Comparison of ENCODE assay signal across 26 mouse cellular contexts in the genomic region with DNA sequence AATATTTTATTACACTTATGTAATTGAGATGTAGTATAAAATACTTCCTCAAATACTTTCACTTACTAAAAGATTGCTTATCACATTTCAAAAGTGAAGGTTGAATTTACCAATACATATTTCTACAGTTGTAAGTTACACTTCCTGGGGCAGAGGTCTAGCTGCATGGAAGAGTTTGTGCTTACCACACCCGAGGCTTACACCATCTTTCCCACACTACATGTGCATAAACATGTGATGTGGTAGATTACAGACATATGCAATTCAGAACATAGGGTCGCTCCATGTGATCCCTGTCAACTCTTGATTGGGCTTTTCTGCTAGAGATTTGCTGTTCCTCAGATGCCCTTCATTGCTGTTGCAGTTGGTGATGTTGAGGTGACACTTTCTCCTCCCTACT.
A peak's percentile ranks its signal among the peaks of the same experiment; 100 is the strongest.
DNase-seq lines count a peak whose midpoint lies in the region; ATAC-seq and TF ChIP-seq lines count a peak whose summit lies in the region.
"Had no signal": no experiment of that assay in that cellular context is flagged by ENCODE, and none has a peak within 500 bp of the region (broad histone marks: within the 10 kb centered on the region; RNA-seq: fewer than 3 reads in every experiment).

No protein-coding gene starts in this region.

- H3K9me3 ChIP-seq in MEL (replicated peaks; ENCODE audit: insufficient read depth, low read length), result no peaks in the 10 kb centered on the region
- H3K9me3 ChIP-seq: embryonic facial prominence, embryonic 13.5 days; embryonic facial prominence, embryonic 15.5 days; forebrain, embryonic 12.5 days; G1E had no signal

- H3K9ac ChIP-seq in MEL (ENCODE audit: control insufficient read depth, low read depth, low read length, poor library complexity, severe bottlenecking), result no peak overlapping the region
- H3K9ac ChIP-seq: embryonic facial prominence, embryonic 13.5 days; embryonic facial prominence, embryonic 15.5 days; forebrain, embryonic 12.5 days had no signal

- no peaks in the 10 kb centered on the region for H3K36me3 ChIP-seq in MEL (ENCODE audit: control insufficient read depth in 1 of 2, insufficient read depth in 2 of 2, low read length in 2 of 2)
- H3K36me3 ChIP-seq: embryonic facial prominence, embryonic 13.5 days; embryonic facial prominence, embryonic 15.5 days; forebrain, embryonic 12.5 days had no signal

- H3K4me3 ChIP-seq in MEL (ENCODE audit: control insufficient read depth in 1 of 2, insufficient read depth in 1 of 2, low read depth in 2 of 2, low read length in 2 of 2), result no peak overlapping the region
- H3K4me3 ChIP-seq: embryonic facial prominence, embryonic 13.5 days; embryonic facial prominence, embryonic 15.5 days; erythroblast, embryonic 14.5 days; forebrain, embryonic 10.5 days; forebrain, embryonic 12.5 days had no signal

- no peaks in the 10 kb centered on the region for H3K27me3 ChIP-seq in MEL (ENCODE audit: control insufficient read depth in 1 of 2, insufficient read depth in 2 of 2, low read length in 2 of 2)
- H3K27me3 ChIP-seq: CH12.LX; embryonic facial prominence, embryonic 13.5 days; embryonic facial prominence, embryonic 15.5 days; forebrain, embryonic 12.5 days had no signal

- H3K27ac ChIP-seq in MEL (ENCODE audit: control insufficient read depth, low read depth, low read length), result no peak overlapping the region
- H3K27ac ChIP-seq: embryonic facial prominence, embryonic 13.5 days; embryonic facial prominence, embryonic 15.5 days; forebrain, embryonic 10.5 days; forebrain, embryonic 12.5 days had no signal

- TF ChIP-seq CTCF in MEL (IDR thresholded peaks at IDR 0.05 in 2 of 3, conservative IDR thresholded peaks at IDR 0.05 in 1 of 3; ENCODE audit: control insufficient read depth in 1 of 3, insufficient read depth in 1 of 3, low read depth in 2 of 3, low read length in 3 of 3, poor library complexity in 1 of 3, severe bottlenecking in 1 of 3), result no peak

- intact Hi-C loops in heart, postnatal 14 days (cut with DNase I), result no loop called here

- TF ChIP-seq EP300 in MEL (IDR thresholded peaks at IDR 0.05; ENCODE audit: low read depth in 1 of 2, low read length in 2 of 2), result no peak

- peak; percentile 24 for DNase-seq in MEL (ENCODE audit: low read depth, low spot score)
- DNase-seq in layer of hippocampus, postnatal 36 days, result no peak
- DNase-seq in ovary, postnatal 36 days (ENCODE audit: low spot score), result no peak
- DNase-seq in heart, postnatal 14 days, result no peak
- DNase-seq: adrenal gland, adult 2 months; adrenal gland, postnatal 10 days; adrenal gland, postnatal 25 days; B cell, adult 2 months; cerebellum, adult 11 months; cerebellum, adult 18-20 months; cerebellum, adult 8-10 months; cerebellum, adult 9-11 months; cerebellum, postnatal 14 days; cerebellum, postnatal 36 days; embryo, embryonic 11 days had no signal

- ATAC-seq in megakaryocyte, adult 5-6 weeks (ENCODE audit: poor library complexity, severe bottlenecking), result peak; percentile 85
- ATAC-seq: CD4-positive, CD25-positive, alpha-beta regulatory T cell, adult 4 months; forebrain, embryonic 14.5 days; forebrain, embryonic 16.5 days had no signal

- no peak for TF ChIP-seq POLR2A in MEL (IDR thresholded peaks at IDR 0.05; ENCODE audit: control insufficient read depth in 1 of 2, insufficient read depth in 1 of 2, low read depth in 1 of 2, low read length in 2 of 2, poor library complexity in 1 of 2)

- H3K79me2 ChIP-seq in MEL (ENCODE audit: control insufficient read depth, insufficient read depth, low read length, poor library complexity), result no peaks in the 10 kb centered on the region

- no peak for TF ChIP-seq RAD21 in MEL (IDR thresholded peaks at IDR 0.05; ENCODE audit: low read depth, low read length)

- H3K4me1 ChIP-seq in MEL (ENCODE audit: control insufficient read depth in 1 of 2, insufficient read depth in 2 of 2, low read length in 2 of 2), result peaks cover 0 to 2% of the 10 kb centered on the region in 2 experiments; a peak in 2 of 4 replicates
- H3K4me1 ChIP-seq: embryonic facial prominence, embryonic 13.5 days; embryonic facial prominence, embryonic 15.5 days had no signal

TF ChIP-seq in MEL, 35 proteins besides CTCF, POLR2A, EP300 and RAD21:
- TF ChIP-seq RCOR1 (IDR thresholded peaks at IDR 0.05; ENCODE audit: low read depth, low read length) (no peak), NRF1 (IDR thresholded peaks at IDR 0.05; ENCODE audit: insufficient read depth, low read depth, low read length, poor library complexity, severe bottlenecking) (no peak), SMC3 (IDR thresholded peaks at IDR 0.05; ENCODE audit: low read depth, low read length) (no peak), GATA1 (IDR thresholded peaks at IDR 0.05; ENCODE audit: low read depth, low read length) (no peak), ZMIZ1 (IDR thresholded peaks at IDR 0.05; ENCODE audit: low read depth, low read length) (no peak), MEF2A (IDR thresholded peaks at IDR 0.05; ENCODE audit: extremely low read depth, insufficient replicate concordance, low read depth, low read length, poor library complexity, severe bottlenecking) (no peak)
